Mouse (Mus musculus) cortical plate, adult 2 months (tissue): ENCODE results near the gene Bmp7. TPM values are rescaled to one million over a fixed set of nuclear protein-coding genes. Genes with fewer than 3 reads are reported as not detected.

Experiments
- H3K27ac ChIP-seq: fragments of 200-500 bp; 2 replicates; pipeline ENCODE4 v1.5.1; 2012; ENCODE audit warnings: low read length, control low read depth, inconsistent platforms; ENCODE audit not compliant: insufficient read depth
- H3K4me1 ChIP-seq: fragments of 200-500 bp; 2 replicates; pipeline ENCODE4 v1.6.1; 2011; ENCODE audit warnings: low read length; ENCODE audit not compliant: control insufficient read depth, insufficient read depth
- H3K4me3 ChIP-seq: fragments of 200-500 bp; 2 replicates; pipeline ENCODE4 v1.5.1; 2011; ENCODE audit warnings: mild to moderate bottlenecking, low read length, control low read depth; ENCODE audit not compliant: insufficient read depth
- CTCF ChIP-seq: fragments of 200-500 bp; IDR thresholded peaks from 2 replicates; pipeline ENCODE4 v1.5.1; 2011; ENCODE audit warnings: mild to moderate bottlenecking, control low read depth, low read length; ENCODE audit not compliant: insufficient read depth; ENCODE audit errors: extremely low read depth
- POLR2A ChIP-seq: fragments of 200-500 bp; IDR thresholded peaks from 2 replicates; pipeline ENCODE4 v1.6.1; 2011; ENCODE audit warnings: mild to moderate bottlenecking, low read length, control low read depth; ENCODE audit not compliant: insufficient read depth; ENCODE audit errors: extremely low read depth
- polyA plus RNA-seq: library from polyadenylated mRNA; depleted of rRNA; stranded (reverse); fragments of >200 nt; gene quantifications from 2 replicates; pipeline ENCODE4 v1.2.3, GENCODE M21; 2012

Bmp7 gene
- polyA plus RNA-seq, 1 experiment = 9.4 TPM

DNA sequence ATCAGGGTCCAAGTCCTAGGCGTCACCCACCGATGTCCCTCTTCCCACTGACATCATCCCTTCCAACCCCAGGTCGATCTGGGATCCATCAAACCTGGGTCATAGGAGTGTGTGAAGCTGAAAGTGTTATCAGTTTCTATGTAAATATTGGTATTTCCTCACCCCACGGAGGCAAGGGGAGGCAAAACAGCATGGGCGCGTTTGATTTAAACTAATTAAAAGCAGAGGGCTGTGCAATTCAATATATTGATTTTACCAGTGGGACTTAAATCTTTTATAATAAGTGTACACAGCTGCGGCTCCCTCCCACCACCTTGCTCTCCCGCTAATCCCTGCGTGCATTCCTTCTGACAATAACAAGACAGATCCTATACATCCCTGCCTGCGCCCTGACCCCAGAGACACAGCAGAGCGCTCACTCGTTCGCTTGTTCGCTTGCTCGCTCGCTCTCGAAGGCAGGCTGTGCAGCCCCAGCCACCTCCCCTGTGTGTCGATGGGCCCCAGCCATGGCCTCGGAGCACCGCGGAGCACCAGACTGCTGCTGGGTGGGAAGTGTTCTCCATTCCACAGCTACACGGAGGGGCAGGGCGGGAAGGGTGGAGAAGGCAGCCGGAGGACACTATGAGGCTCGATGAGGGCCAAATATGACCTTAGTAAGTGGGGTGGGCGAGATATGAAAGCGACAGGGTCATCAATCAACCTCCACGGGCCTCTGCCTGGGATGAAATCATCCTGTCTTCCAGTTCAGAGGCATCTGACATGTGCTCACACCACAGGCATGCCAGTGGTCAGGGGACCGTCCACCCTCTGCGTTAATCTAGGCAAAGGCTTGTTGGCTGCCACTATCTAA lies 5.0 kb downstream of the Bmp7 start:
- H3K4me1 ChIP-seq = no peaks in the 10 kb centered on the region

DNA sequence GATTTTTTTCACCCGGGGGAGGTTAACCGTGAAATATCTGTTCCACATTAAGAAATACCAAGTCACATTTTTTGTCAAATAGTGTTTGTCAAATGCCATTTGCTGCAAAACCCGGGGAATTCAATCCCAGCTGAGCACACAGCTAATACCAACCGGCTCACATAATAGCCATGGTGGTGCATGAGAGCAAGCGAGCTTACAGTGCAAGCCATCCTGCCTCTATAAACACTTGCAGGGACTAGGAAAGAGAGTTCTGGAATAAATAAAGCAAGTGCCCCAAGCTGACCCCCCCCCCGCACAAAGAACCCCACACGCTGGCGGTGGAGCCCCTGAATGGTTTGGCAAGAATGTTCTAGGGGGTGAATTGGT lies 5.7 kb downstream of the Bmp7 start:
- TF ChIP-seq POLR2A (no peak), CTCF (no peak)
- Histone ChIP-seq H3K27ac (no peak overlapping the region), H3K4me3 (no peak overlapping the region)

More for the DNA sequence above, 5.0 kb downstream of the Bmp7 start:
- TF ChIP-seq CTCF (no peak), POLR2A (no peak)
- Histone ChIP-seq H3K27ac (no peak overlapping the region), H3K4me3 (no peak overlapping the region)

DNA sequence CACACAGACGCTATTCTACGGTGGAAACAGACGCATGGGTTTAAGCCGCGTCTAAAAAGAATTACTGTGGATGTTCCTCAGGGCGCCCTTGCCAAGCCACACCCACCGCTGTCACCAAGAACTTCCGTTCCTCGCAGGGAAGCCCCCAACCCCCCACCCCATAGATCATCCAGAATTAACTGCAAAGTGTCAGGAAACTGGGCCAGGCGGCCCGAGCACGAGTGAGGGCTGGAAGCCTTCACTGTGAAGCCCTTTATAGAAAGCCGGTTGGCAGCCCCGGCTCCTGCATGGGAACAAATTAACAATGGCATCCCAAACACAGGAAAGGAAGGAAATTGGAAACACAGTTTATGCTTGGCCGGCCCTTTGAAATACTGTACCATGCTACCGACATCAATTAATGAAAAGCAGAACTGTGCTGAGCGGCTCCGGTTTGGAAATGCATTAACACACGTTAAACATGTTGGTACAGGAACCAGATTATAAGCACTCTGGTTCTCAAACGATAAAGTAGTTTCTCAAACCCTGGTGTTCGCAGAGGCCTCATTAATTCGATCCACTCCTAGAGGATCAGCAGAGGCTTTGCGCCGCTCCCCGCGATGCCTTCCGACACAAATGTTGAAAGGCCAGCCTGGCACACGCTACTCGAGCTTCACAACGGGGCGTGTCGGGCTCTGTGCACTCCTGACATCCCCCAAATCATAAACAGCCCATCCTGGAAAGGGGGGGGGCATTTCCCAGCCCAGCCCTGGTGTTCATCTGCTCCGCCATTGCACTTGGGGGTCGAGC lies 6.3 kb downstream of the Bmp7 start:
- Histone ChIP-seq H3K4me3 (no peak overlapping the region), H3K27ac (no peak overlapping the region), H3K4me1 (no peaks in the 10 kb centered on the region)
- TF ChIP-seq CTCF = no peak
- TF ChIP-seq POLR2A = no peak

More for the DNA sequence above, 5.7 kb downstream of the Bmp7 start:
- H3K4me1 ChIP-seq = no peaks in the 10 kb centered on the region

DNA sequence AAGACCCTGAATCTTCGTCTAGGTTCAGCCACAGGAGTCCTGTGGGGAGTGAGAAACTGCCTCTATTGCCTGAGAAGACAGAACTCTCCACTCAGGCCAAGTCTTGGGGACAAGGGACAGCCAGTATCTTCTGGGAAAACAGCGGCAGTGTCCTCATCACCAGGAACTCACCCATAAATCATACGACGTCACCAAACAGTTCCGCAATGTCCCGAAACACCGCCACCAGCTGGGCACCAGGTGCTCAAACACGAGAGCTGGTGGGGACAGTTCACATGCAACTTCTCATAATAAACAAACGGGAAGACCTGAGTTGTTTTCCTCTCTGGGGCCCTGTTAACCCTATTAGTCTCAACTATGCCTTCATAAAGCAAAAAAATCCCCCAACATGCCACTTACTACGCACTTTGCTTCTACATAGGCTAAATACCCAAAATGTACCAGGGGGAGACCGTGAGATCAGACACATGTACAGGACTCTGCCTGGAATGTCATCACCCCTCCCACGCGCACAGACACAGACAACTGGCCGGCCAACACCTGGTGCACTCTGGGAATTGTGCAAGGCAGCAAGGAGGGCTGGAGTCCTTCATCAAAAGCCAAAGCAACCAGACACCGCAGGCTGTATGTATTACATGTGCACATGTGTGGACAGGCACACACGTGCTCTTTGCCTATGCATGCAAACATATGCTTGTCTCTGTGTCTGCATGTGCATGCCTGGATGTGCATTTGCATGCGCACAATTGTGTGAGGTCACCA lies 8.8 kb downstream of the Bmp7 start:
- Histone ChIP-seq H3K4me1 (no peaks in the 10 kb centered on the region), H3K27ac (no peak overlapping the region), H3K4me3 (no peak overlapping the region)
- TF ChIP-seq POLR2A (no peak), CTCF (no peak)

DNA sequence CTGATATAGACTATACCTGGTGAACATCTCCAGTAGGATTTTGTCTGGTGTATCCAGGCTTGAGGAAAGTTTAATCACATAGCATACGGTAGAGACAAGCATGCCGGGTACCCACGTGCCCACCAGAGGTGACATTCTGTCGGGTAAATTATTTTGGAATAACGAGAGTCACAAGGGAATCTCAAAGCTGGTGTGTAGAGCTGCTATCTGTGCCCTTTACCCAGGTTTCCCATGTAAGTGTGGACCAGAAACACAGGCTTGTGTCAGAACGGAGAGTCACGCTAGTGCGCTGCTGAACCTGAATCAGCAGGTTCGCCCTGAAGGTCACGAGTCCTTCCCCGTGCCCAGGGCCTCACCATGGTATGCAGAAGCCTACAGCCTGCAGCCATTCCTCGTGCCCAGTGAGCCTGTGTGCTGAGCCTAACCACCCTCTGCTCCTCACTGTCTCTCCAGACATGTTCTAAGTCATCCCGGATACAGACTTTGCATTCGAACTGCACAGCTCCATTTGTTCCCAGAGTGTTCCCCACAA lies 10.2 kb downstream of the Bmp7 start:
- Histone ChIP-seq H3K27ac (no peak overlapping the region), H3K4me1 (no peaks in the 10 kb centered on the region), H3K4me3 (no peak overlapping the region)
- TF ChIP-seq POLR2A = no peak
- TF ChIP-seq CTCF = no peak

DNA sequence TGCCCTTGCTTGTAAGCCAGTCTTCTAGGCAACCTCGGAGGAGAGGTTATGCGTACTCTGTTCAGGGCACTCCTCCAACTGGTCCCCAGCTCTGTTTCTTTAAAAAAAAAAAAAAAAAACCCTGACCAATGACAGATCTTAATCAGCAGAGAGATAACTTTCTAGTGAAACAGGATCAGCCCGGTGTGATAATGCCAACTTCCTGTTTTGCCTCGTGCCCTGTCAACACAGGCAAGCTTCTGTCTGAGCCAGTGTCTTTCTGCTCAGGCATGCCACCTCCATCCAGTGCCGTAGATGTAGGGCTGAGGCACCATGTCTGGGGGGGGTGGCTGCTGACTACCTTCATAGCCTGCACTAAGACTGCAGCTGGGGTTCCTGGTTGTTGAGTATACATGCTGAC lies 12.5 kb downstream of the Bmp7 start:
- no peak overlapping the region for H3K27ac ChIP-seq
- no peak overlapping the region for H3K4me3 ChIP-seq
- TF ChIP-seq POLR2A = no peak
- no peak for TF ChIP-seq CTCF
- no peaks in the 10 kb centered on the region for H3K4me1 ChIP-seq

DNA sequence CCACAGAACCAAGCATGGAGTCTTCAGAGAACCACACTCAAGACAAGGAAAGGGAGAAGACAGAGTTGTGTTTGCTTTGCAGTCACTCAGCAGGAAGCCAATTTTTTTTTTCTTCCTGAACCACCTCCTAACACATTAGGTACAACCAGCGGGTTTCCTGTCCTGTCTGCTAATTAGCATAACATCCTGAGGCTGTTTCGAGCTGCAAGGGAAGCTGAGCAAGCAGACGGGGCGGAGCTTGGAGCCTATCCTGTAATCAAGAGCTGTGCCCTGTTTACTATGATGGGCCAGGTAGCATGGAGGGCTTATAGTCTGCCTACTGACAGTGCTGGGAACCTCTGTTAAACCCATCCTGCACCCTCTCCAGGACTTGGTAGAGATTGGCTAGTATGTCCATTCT lies 13.8 kb downstream of the Bmp7 start:
- Histone ChIP-seq H3K4me3 (no peak overlapping the region), H3K4me1 (no peaks in the 10 kb centered on the region), H3K27ac (no peak overlapping the region)
- TF ChIP-seq CTCF = no peak

DNA sequence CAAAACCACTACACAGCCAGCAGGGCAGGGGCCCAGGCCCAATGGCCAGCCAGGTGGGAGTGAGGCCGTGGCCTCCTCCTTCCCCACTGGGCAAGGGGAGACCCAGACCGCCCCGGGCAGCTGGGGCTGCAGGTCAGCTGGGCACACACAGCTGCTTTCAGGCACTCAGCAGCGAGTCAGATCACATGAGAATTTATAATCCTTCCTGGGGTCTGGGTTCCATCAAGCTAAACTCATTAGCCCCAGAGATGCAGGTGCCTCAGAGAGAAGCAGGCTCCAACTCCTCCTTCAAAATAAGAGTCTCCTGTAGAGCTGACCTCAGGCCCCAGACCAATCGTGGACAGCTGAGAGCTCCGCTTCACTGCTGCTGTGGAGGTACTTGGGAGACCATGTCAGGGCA lies 15.2 kb downstream of the Bmp7 start:
- H3K27ac ChIP-seq = no peak overlapping the region
- H3K4me3 ChIP-seq = no peak overlapping the region
- no peak for TF ChIP-seq POLR2A
- no peak for TF ChIP-seq CTCF
- H3K4me1 ChIP-seq = no peaks in the 10 kb centered on the region

DNA sequence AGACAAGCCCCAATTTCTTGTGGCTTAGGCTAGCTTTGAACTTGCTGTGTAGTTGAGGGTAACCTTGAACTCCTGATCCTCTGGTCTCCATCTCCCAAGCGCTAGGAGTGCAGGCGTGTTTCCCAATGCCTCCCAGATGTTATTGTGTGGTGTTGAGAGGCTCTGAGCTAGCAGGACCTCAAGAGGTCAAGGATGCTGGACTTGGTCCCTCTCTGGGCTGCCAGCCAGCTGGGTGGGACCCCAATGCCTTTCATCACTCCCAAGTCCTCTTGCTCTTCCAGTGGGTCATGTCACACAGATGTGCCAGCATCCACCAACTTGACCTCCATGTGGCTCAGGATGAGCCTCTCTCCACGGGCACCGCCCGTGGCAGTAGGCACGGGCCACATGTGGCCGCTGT lies 16.9 kb downstream of the Bmp7 start:
- no peak overlapping the region for H3K27ac ChIP-seq
- H3K4me3 ChIP-seq = no peak overlapping the region
- H3K4me1 ChIP-seq = no peaks in the 10 kb centered on the region
- TF ChIP-seq CTCF = no peak

DNA sequence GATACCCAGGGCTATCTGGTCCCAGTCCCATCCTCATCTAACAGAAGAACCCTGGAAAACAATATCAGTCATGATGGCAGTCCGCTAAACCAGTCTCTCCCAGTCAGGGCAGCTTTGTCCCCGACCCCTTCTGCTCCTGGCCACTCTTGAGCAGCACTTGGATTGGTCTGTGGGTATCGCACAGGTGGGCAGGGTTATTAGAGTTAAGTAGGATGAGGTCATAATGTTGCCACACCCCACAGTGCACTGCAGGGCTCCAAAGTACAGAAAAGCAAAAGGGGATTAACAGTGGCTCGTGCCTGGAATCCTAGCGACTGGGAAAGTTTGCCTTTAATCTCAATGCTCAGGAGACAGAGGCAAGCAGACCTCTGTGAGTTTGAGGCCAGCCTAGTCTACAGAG lies 17.5 kb downstream of the Bmp7 start:
- Histone ChIP-seq H3K4me1 (no peaks in the 10 kb centered on the region), H3K4me3 (no peak overlapping the region), H3K27ac (no peak overlapping the region)
- no peak for TF ChIP-seq POLR2A
- no peak for TF ChIP-seq CTCF
